Mouse (Mus musculus): ENCODE measurements around the gene Selenof. TPM values are rescaled to one million over a fixed set of nuclear protein-coding genes. Genes with fewer than 3 reads are reported as not detected.

Selenof gene
- total and polyA plus RNA-seq, 3 experiments = 19.9 to 662 (median 314) TPM

DNA sequence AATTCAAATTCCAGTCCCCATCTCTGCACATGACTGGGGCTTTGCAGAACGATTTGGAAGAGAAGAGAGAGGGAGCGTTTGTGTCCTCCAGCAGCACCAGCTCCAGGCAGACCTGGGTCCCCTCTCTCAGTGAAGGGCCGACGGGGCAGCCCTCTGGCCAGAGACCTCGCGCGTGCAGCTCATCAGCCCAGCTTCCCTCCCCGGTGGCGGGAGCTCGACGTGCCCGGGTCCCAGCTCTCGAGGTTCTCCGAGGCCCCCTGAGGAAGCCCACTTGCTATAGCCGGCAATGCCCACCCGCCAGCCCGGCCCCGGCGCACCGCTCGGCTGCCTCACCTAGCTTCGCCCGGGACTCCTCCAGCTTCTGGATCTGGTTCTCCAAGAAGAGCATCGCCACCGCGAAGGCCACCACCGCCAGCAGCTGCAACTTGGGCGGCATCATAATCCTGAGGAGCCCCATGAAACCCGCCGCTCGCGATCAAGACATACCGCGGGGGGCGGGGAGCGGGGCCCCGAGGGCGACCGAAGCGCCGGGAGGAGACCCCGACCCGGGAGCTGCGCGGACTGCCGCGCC is 618 bp upstream of the Selenof start:
- no peak for ATAC-seq (ENCODE audit: extremely low read depth, insufficient number of reproducible peaks, low FRiP score, poor library complexity, severe bottlenecking)
- TF ChIP-seq TAL1 (conservative IDR thresholded peaks at IDR 0.05; ENCODE audit: low read depth, low read length) (no peak), CTCF (IDR thresholded peaks at IDR 0.05; ENCODE audit: low read depth, low read length) (no peak), GATA2 (IDR thresholded peaks at IDR 0.05; ENCODE audit: borderline replicate concordance, low read depth, low read length) (no peak), GATA1 (IDR thresholded peaks at IDR 0.05; ENCODE audit: borderline replicate concordance, low read length) (no peak), POLR2AphosphoS5 (IDR thresholded peaks at IDR 0.05; ENCODE audit: insufficient replicate concordance, low read depth, low read length) (no peak)

DNA sequence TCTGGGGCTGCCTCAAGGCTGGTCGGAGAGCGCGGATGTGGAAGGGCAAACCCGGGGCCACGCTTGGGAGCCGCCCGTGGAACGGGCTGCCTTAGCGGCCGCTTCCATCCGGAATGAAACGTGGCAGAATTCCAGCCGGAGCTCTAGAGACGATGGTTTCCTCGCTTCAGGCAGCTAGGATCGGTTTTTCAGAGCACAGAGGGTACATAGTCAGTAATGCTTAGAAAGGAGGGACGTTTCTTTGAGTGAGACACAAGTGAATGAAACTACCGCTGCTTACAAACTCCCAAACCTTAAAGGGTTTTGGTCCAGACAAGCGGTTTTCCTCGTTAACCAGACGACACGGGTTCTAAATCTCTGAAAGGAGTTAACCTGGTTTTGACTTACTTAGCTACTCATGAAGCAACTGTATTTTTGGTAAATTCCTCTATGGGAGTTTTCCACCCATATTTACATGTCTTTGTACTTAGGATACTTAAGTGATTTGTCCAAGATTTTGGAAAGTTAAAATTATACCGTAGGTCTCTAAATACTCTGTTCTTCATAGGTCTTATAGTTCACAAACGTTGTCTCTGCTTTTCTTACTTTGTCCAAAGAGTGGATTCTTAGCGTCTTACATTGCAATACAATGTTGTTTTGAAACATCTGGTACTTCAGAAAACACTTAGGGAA is 848 bp downstream of the Selenof start:
- Histone ChIP-seq H3K4me3 (ENCODE audit: low read depth, low read length) (peak overlapping the region; percentile 95), H3K4me1 (ENCODE audit: insufficient read depth, low read depth, low read length) (peaks cover 59% of the 10 kb centered on the region), H3K9me3 (replicated peaks) (no peaks in the 10 kb centered on the region), H3K27me3 (ENCODE audit: insufficient read depth, low read length) (no peaks in the 10 kb centered on the region), H3K36me3 (replicated peaks) (peaks cover 40% of the 10 kb centered on the region)
- DNase-seq (ENCODE audit: low spot score) (no peak), ATAC-seq (ENCODE audit: extremely low read depth, insufficient number of reproducible peaks, low FRiP score, poor library complexity, severe bottlenecking) (no peak)
- TF ChIP-seq TAL1 (conservative IDR thresholded peaks at IDR 0.05; ENCODE audit: low read depth, low read length) (no peak), POLR2AphosphoS5 (IDR thresholded peaks at IDR 0.05; ENCODE audit: insufficient replicate concordance, low read depth, low read length) (no peak), GATA1 (IDR thresholded peaks at IDR 0.05; ENCODE audit: borderline replicate concordance, low read length) (no peak), CTCF (IDR thresholded peaks at IDR 0.05; ENCODE audit: low read depth, low read length) (no peak), GATA2 (IDR thresholded peaks at IDR 0.05; ENCODE audit: borderline replicate concordance, low read depth, low read length) (no peak)

More for the DNA sequence above, 618 bp upstream of the Selenof start:
- H3K36me3 ChIP-seq (replicated peaks) = peaks cover 26% of the 10 kb centered on the region
- H3K4me3 ChIP-seq (ENCODE audit: low read depth, low read length) = peak overlapping the region; percentile 95
- no peaks in the 10 kb centered on the region for H3K9me3 ChIP-seq (replicated peaks)
- H3K4me1 ChIP-seq (ENCODE audit: insufficient read depth, low read depth, low read length) = peaks cover 50% of the 10 kb centered on the region
- DNase-seq (ENCODE audit: low spot score) = peak; percentile 35
- H3K27me3 ChIP-seq (ENCODE audit: insufficient read depth, low read length) = no peaks in the 10 kb centered on the region

DNA sequence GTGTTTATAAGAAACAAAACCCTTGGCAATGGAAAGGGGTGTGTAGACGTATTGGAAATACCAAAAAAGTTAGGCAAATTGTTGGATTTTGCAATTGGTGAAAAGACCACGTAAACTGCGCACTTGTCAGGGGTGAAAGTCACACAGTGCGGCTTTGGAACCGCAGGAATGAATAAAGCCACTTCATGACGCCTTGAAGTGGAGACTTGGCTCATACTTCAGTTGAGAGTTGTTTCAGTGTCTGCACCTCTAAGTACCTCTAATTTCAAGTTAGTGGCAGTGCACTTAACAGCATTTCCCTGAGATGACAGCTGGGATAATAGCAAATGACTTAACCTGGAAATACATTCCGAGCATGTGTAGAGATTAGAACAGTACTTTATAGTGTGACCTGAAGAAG is 4.2 kb downstream of the Selenof start:
- TF ChIP-seq GATA1 (IDR thresholded peaks at IDR 0.05; ENCODE audit: borderline replicate concordance, low read length) = no peak
- no peak for TF ChIP-seq TAL1 (conservative IDR thresholded peaks at IDR 0.05; ENCODE audit: low read depth, low read length)
- no peak for ATAC-seq (ENCODE audit: extremely low read depth, insufficient number of reproducible peaks, low FRiP score, poor library complexity, severe bottlenecking)
- Histone ChIP-seq H3K9me3 (replicated peaks) (no peaks in the 10 kb centered on the region), H3K27me3 (ENCODE audit: insufficient read depth, low read length) (no peaks in the 10 kb centered on the region), H3K36me3 (replicated peaks) (peaks cover 71% of the 10 kb centered on the region), H3K4me1 (ENCODE audit: insufficient read depth, low read depth, low read length) (peaks cover 57% of the 10 kb centered on the region), H3K4me3 (ENCODE audit: low read depth, low read length) (no peak overlapping the region)
- DNase-seq (ENCODE audit: low spot score) = no peak

DNA sequence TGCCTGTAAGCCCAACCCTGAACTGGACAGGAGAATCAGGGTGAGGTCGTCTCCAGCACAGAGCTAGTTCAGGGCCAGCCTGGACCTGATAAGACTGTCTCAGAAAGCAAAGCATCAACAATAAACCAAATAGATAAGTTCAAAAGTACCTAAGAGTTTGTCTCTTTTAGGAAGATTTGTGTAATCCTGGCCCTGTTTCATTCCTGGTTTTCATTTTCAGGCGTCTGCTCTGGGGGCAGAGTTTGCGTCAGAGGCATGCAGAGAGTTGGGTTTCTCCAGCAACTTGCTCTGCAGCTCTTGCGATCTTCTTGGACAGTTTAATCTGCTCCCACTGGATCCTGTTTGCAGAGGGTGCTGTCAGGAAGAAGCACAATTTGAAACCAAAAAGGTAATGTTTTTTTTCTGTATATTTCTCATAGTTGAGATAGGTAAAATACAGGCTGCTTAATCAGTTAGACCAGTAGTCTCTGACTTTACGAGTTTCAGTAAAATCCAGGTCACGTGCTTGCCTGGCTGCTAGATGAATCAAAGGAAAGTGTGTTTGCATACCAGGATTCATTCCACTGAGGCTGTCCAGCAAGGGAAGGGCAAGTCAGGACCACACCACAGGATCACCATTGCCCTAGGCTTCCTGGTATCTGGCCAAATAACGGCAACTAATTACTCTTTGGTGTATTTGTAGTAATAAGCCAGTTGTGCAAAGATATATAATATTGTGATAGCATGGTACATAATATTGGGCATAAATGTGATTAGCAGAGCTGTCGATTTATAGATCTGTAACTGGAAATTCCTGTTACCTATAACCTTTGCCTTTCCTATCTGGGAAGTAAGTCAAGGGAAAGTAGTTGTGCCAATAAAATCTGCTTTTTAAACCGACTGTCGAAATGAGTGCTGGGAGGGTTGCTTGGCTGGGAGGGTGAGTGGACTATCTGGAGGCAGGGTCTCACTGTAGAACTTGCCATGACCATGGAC is 7.5 kb downstream of the Selenof start:
- ATAC-seq (ENCODE audit: extremely low read depth, insufficient number of reproducible peaks, low FRiP score, poor library complexity, severe bottlenecking) (no peak), DNase-seq (ENCODE audit: low spot score) (no peak)
- H3K9me3 ChIP-seq (replicated peaks) = no peaks in the 10 kb centered on the region
- TF ChIP-seq POLR2AphosphoS5 (IDR thresholded peaks at IDR 0.05; ENCODE audit: insufficient replicate concordance, low read depth, low read length) = no peak
- no peak for TF ChIP-seq GATA1 (IDR thresholded peaks at IDR 0.05; ENCODE audit: borderline replicate concordance, low read length)
- TF ChIP-seq TAL1 (conservative IDR thresholded peaks at IDR 0.05; ENCODE audit: low read depth, low read length) = no peak
- no peak for TF ChIP-seq CTCF (IDR thresholded peaks at IDR 0.05; ENCODE audit: low read depth, low read length)
- TF ChIP-seq GATA2 (IDR thresholded peaks at IDR 0.05; ENCODE audit: borderline replicate concordance, low read depth, low read length) = no peak
- H3K36me3 ChIP-seq (replicated peaks) = peaks cover 93% of the 10 kb centered on the region
- peaks cover 65% of the 10 kb centered on the region for H3K4me1 ChIP-seq (ENCODE audit: insufficient read depth, low read depth, low read length)
- H3K27me3 ChIP-seq (ENCODE audit: insufficient read depth, low read length) = no peaks in the 10 kb centered on the region
- no peak overlapping the region for H3K4me3 ChIP-seq (ENCODE audit: low read depth, low read length)

DNA sequence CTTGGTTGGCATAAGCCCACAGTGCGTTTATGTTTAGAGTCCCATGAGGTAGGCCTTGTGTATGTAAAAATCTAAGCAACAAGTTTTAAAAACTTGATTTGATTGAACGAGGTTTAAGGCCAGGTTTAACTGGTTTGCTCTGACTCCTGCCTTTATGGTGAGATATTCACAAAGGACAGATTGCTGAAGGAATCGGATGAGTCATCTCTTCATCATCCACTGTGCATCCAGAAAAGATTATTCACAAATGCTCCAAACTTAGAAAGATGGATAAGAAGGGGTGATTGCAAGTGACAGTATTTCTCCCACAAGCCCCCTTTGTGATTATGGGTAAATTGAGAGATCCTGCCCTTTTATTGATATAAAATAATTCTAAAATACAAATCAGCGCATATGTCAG is 8.8 kb downstream of the Selenof start:
- no peak for DNase-seq (ENCODE audit: low spot score)
- no peak overlapping the region for H3K4me3 ChIP-seq (ENCODE audit: low read depth, low read length)
- TF ChIP-seq POLR2AphosphoS5 (IDR thresholded peaks at IDR 0.05; ENCODE audit: insufficient replicate concordance, low read depth, low read length) (no peak), GATA1 (IDR thresholded peaks at IDR 0.05; ENCODE audit: borderline replicate concordance, low read length) (no peak), CTCF (IDR thresholded peaks at IDR 0.05; ENCODE audit: low read depth, low read length) (no peak), GATA2 (IDR thresholded peaks at IDR 0.05; ENCODE audit: borderline replicate concordance, low read depth, low read length) (no peak), TAL1 (conservative IDR thresholded peaks at IDR 0.05; ENCODE audit: low read depth, low read length) (no peak)
- no peak for ATAC-seq (ENCODE audit: extremely low read depth, insufficient number of reproducible peaks, low FRiP score, poor library complexity, severe bottlenecking)
- peaks cover 92% of the 10 kb centered on the region for H3K36me3 ChIP-seq (replicated peaks)
- H3K4me1 ChIP-seq (ENCODE audit: insufficient read depth, low read depth, low read length) = peaks cover 61% of the 10 kb centered on the region
- no peaks in the 10 kb centered on the region for H3K9me3 ChIP-seq (replicated peaks)
- no peaks in the 10 kb centered on the region for H3K27me3 ChIP-seq (ENCODE audit: insufficient read depth, low read length)

DNA sequence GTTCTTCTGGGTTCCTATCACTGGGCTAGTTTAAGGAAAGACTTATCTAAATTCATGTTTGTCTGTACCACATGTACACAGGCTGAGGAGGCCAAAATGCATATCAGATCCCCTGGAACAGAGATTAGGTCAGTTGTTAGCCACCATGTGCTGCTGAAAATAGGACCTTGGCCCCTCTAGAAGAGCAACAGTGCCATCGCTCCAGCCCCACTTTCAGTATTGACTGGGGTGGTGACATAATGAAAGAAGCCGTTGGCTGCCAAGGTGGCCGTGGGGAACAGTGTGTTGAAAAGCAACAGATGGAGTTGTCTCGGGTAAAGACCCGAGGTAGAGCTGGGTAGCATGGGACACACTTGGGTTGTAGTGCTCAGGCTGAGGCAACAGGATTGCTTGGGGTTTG is 9.7 kb downstream of the Selenof start:
- no peaks in the 10 kb centered on the region for H3K27me3 ChIP-seq (ENCODE audit: insufficient read depth, low read length)
- no peaks in the 10 kb centered on the region for H3K9me3 ChIP-seq (replicated peaks)
- peaks cover 92% of the 10 kb centered on the region for H3K36me3 ChIP-seq (replicated peaks)
- TF ChIP-seq POLR2AphosphoS5 (IDR thresholded peaks at IDR 0.05; ENCODE audit: insufficient replicate concordance, low read depth, low read length) = no peak
- no peak for TF ChIP-seq CTCF (IDR thresholded peaks at IDR 0.05; ENCODE audit: low read depth, low read length)
- TF ChIP-seq GATA2 (IDR thresholded peaks at IDR 0.05; ENCODE audit: borderline replicate concordance, low read depth, low read length) = no peak
- no peak for TF ChIP-seq TAL1 (conservative IDR thresholded peaks at IDR 0.05; ENCODE audit: low read depth, low read length)
- ATAC-seq (ENCODE audit: extremely low read depth, insufficient number of reproducible peaks, low FRiP score, poor library complexity, severe bottlenecking) = no peak
- no peak overlapping the region for H3K4me3 ChIP-seq (ENCODE audit: low read depth, low read length)
- peaks cover 55% of the 10 kb centered on the region for H3K4me1 ChIP-seq (ENCODE audit: insufficient read depth, low read depth, low read length)
- no peak for DNase-seq (ENCODE audit: low spot score)
